Mouse (Mus musculus): ENCODE measurements around the gene Chaf1a. TPM values are rescaled to one million over a fixed set of nuclear protein-coding genes. Genes with fewer than 3 reads are reported as not detected.

Gene Chaf1a
- total RNA-seq (2022): 1 to 10 TPM; 2.5 to 3.5 (median 2.7) TPM

DNA sequence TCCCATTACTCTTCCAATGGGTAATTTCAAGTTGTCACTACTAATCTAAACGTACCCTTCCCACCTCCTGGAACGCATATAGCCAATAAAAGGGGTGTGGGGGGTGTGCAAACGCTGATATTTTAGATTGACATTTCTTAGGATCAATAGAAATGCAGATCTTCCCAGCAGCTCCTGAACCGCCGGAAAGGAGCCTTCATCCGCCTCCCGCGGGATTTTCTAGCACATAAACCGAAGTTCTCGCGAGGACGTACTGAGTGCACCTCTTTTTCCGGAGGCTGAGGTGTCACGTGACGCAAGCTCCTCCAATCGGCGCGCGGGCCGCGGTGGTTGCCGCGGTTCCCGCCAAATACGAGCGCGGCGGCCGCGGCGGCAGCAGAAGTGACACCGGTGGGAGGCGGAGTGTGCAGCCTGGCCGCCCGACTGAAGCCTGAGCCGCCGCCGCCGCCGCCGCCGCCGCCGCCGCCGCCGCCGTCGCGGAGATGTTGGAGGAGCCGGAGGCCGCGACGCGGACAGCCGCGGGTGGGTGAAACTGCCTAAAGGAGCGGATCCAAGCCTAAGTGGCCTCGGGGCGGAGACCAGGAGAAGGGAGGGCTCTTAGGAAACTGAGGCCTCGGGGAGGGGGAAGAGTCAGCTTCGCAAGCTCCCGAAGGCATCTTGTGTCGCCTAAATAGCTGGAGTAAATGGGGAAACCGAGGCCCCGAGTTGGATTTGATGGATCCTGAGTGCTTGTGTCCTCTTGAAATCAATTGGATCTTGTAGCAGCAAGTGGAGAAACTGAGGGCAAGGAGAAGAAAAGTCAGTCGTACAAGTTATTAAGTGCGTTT, at the start of gene Chaf1a:
Gene Chaf1a (plus strand): TSS at position 410 of the 827 bp plus-strand sequence.
- peak; percentile 97 to 98 for DNase-seq (ENCODE audit: low spot score in 2 of 2)

- DNase-seq (ENCODE audit: low spot score in 2 of 2): no peak
Observed at GRCm38 (mm10) chr17:55996007-55996406, 44.2 kb upstream of the Chaf1a start.

DNA sequence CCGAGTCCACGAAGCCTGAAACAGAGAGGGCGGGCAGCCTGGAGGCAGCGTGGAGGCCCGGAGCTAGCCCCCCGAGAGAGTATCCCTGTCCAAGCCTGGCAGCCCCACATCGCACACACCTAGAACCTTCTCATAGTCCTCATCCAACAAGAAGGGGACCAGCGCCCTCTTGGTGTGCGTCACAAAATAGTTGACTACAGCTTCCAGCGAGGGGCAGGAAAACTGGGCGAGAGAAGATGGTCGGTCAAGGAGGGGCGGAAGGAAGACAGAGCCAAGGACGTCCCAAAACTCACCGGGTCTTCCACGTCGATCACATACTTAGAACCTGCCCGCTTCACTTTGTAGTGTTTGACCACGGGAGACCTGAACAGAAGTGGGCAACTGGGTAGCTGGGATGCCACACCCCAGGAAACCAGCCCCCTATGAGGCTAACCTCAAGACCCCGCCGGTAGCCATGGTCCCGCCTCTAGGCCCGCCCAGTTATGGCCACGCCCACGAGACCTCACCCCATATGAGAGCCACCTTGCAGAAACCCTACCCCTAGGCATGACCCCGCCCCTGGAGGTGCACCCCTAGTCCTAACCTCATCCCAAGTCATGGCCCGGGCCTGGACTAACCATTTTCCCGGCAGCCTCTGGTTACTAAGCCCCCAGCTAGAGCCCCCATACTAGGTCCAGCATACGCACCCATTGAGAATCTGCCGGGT, 40.3 kb upstream of the Chaf1a start:
- DNase-seq (ENCODE audit: low spot score in 2 of 2): no peak

DNA sequence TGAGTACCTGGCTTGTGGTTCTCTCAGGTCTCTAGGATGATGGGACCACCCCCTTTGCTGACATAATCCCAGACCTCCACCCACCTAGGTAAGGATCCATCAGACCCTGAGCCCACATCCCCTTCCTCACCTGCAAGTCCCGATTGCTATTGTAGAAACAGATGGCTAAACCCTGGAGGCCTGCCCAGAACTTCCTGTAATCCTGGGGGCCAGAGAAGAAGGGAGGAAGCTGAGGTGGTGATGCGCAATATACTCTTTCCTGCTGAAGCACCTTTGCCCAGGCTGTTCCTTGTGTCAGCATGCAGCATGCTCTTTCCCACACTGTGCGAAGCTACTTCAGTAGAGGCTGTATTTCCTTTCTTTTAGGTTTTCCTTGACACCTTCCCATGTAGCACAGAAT, 37.2 kb upstream of the Chaf1a start:
- no peak for DNase-seq (ENCODE audit: low spot score in 2 of 2)

- DNase-seq (ENCODE audit: low spot score in 2 of 2): no peak
Observed at GRCm38 (mm10) chr17:56005415-56006061, 34.7 kb upstream of the Chaf1a start, which contains the start of the genes Stap2 and Mpnd. Gene Stap2, minus strand, starts transcription at chr17:56005584. Gene Mpnd, plus strand, starts transcription at chr17:56005711.

- no peak for DNase-seq (ENCODE audit: low spot score in 2 of 2)
Observed at GRCm38 (mm10) chr17:56006956-56007355, 33.3 kb upstream of the Chaf1a start.

DNA sequence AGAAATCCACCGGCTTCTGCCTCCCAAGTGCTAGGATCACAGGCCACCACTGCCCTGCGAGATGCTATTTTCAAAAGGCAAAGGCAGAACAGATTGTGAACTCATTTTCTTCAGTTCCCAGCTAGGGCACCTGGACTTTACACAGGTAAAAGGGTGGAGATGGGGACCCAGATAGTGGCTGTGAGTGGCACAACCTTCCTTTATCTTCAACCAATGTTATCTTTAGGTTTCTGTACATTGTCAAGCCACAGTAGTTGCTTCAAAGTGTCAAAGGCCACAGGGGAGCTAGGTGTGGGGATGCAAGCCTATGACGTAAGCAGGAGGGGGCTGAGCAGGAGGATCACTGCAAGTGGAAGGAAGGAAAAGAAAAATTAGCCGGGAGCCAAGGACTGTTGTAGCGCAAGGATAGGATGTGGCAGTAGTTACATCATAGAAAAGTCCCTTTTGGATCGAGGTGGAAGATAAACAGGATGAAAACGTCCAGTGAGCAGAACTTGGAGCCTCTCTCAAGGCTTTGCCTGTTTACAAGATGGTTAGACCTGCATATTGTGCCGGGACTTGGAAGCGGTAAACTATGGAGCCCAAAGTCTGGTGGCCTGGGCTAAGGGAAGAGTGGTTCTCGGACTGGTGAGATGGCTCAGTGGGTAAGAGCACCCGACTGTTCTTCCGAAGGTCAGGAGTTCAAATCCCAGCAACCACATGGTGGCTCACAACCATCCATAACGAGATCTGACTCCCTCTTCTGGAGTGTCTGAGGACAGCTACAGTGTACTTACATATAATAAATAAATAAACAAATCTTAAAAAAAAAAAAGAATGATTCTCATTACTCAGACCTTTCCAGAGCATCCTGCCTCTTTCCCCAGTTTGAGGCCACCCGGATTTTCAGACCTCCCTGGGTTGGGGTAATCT, 32.5 kb upstream of the Chaf1a start:
- DNase-seq (ENCODE audit: low spot score in 2 of 2): no peak

- peak; percentile 94 to 95 for DNase-seq (ENCODE audit: low spot score in 2 of 2)
Observed at GRCm38 (mm10) chr17:56008356-56009087, 31.7 kb upstream of the Chaf1a start.

DNA sequence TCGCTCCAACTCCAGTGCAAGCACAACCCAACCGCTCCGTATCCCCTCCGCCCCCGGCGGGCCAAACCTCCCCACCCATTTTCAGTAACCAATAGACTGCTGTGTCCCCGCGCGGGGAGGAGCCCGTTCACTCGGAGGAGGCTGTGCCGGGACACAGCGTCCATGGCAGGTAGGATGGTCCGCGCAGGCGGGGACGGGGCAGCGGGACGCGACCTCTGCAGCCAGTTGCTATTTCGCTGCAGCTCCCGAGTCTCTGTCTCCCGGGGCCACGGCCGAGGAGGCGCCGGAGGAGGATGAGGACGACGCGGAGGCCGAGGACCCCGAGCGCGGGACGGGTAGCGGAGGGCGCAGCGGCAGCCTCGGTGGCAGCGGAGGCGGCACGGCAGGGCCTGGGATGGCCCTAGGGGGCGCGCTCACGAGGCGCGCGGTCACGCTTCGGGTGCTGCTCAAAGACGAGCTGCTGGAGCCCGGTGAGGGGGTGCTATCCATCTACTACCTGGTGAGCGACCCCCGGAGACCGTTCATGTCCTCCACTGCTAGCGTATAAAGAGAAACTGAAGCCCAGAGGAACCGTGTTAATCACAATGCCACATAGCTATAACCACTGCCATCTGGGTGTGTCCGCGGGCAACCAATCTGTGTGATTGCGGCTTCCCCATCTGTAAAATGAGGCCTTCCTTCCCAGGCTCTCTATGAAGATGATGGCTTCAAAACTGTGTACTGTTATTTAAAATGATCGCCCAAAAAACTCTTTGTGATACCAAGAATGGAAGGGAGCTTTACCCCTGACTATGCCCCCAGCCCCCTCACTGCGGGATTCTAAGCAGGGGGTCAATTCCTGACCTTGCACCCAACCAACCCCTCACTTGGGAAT, 30.9 kb upstream of the Chaf1a start:
- peak; percentile 88 for DNase-seq (ENCODE audit: low spot score in 2 of 2)

DNA sequence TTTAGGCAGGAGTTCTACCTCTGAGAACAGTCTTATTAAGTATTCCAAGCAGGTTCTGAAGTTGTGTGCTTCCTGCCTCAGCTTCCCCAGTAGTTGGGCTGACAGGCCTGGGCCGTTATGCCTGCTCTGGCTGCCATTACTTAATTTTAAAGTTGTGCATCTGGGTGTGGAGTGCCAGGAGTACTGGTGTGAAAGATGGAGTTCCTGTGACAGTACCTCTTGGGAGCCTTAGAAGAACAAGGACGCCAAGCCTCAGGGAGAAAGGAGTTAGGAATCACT, 30.3 kb upstream of the Chaf1a start:
- DNase-seq (ENCODE audit: low spot score in 2 of 2): no peak

DNA sequence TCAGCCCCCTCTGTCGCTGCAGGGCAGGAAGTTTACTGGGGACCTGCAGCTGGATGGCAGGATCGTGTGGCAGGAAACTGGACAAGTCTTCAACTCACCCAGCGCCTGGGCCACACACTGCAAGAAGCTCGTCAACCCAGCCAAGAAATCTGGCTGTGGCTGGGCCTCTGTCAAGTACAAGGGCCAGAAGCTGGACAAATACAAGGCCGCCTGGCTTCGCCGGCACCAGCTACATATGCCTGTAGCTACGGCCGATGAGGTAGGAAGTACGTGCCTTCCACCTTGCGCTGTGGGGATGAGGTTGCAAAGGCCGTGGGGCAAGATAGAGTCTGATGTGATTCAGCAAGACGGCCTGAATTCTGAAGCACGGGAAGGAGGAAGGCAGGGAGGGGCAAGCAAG, 30.0 kb upstream of the Chaf1a start:
- peak in 1 of 2 experiments; percentile 18 for DNase-seq (ENCODE audit: low spot score in 2 of 2)

DNA sequence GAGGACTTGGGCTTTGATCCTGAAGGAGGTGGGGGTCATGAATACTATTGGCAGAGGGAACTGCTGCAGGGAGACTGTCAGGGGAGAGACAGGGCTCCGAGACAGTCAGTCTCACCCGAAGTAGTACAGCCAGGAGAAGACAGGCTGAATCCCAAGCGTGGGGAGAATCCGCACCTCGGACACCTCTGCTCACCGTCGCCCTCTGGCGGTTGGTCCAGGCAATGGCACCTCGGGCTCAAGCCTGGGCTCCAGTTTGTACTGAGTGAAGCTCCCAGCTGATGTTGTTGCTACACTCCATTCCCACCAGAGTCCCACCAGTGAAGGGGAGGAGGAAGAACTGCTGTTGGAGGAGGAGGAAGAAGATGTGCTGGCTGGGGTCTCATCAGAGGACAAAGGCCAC, 29.6 kb upstream of the Chaf1a start:
- peak; percentile 51 to 77 for DNase-seq (ENCODE audit: low spot score in 2 of 2)

GRCm38 (mm10) chr17:56011441-56011840, 28.8 kb upstream of the Chaf1a start:
- no peak for DNase-seq (ENCODE audit: low spot score in 2 of 2)

DNA sequence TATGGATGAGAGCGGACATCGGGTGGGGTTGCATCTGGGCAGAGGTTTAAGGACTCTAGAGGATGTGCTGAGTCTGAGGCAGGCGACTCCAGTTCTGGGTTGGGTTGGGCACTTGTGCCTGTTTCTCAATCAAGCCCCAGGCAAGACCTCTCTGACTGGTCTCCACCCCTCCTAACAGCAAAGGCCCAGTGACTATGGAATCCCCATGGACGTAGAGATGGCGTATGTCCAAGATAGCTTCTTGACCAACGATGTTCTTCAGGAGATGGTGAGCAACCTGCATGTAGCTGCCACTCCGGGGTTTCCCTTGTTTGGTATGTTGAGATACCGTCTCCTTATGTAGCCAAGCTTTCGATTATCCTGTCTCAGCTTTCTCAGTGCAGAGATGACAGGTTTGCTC, 24.9 kb upstream of the Chaf1a start:
- DNase-seq (ENCODE audit: low spot score in 2 of 2): peak in 1 of 2 experiments; percentile 17

DNA sequence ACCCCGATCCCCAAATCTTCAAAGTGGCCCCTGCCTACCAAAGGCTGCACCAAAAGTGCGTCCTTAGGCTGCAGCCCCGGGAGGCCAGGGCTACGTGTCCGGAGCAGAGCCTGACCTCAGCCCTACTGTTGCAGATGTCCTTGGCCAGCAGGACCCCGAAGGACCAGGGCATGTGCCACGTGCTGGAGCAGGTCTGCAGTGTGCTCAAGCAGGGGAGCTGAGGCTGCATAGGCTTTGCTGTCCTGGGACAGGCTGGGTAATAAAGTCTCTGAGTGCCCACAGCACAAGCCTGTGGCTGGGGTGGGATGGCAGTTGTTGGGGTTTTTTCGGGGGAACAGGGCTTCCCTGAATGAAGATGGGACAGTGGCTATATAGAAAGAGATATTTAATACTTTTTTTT, 23.9 kb upstream of the Chaf1a start:
- peak in 1 of 2 experiments; percentile 11 for DNase-seq (ENCODE audit: low spot score in 2 of 2)

GRCm38 (mm10) chr17:56016793-56017785, 23.1 kb upstream of the Chaf1a start:
- DNase-seq (ENCODE audit: low spot score in 2 of 2): peak in 1 of 2 experiments; percentile 39

DNA sequence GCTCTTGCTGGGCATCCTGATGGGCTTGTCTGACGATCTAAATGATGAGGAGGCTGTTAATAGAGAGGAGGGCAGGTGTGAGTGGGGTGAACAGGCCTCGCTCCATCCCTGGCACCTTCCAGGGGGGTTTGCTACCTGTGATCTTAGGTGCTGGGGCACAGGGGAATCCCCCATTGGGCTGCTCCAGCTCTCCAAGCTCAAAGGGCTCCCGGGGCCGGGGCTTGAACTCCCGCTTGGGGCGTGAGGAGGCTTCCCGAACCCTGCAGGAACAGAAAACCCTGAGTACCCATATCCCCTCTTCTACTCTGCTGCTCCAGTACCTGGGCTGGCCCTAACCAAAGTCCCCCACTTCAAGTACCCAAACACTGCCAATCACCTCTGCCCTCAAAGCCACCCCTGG, 22.4 kb upstream of the Chaf1a start:
- peak in 1 of 2 experiments; percentile 20 for DNase-seq (ENCODE audit: low spot score in 2 of 2)

Data from layer of hippocampus, adult 8-10 months (tissue).